Mouse (Mus musculus) limb, embryonic 11.5 days (tissue): ENCODE measurements at regions not wholly inside any gene's neighbourhood (a gene's known extent, or its start where the extent isn't known, plus 50 kb on each side); places are given as distances from the start of the nearest gene placed in this dataset.
A peak's percentile ranks its signal among the peaks of the same experiment; 100 is the strongest.

Source experiments
- ATAC-seq: fragments of 200-750 bp; cut with Nextera tagmentation; 2 replicates; pipeline ENCODE4 v1.8.0; 2017; ENCODE audit warnings: low read depth; ENCODE audit not compliant: insufficient number of reproducible peaks, low FRiP score, low TSS enrichment
- DNase-seq: peaks from one replicate; pipeline ENCODE4 v3.0.0-alpha.2; 2015; ENCODE audit warnings: low spot score
- H3K27ac ChIP-seq: fragments of 300-500 bp; sonication (generic); replicated peaks from 2 replicates; pipeline ENCODE4 v1.5.1; 2014; ENCODE audit warnings: low read depth, mild to moderate bottlenecking, low read length
- H3K27me3 ChIP-seq: fragments of 300-500 bp; sonication (generic); 2 replicates; pipeline ENCODE4 v1.6.1; 2014; ENCODE audit warnings: mild to moderate bottlenecking, low read length, mixed read lengths; ENCODE audit not compliant: control insufficient read depth, insufficient read depth
- H3K36me3 ChIP-seq: fragments of 300-500 bp; sonication (generic); 2 replicates; pipeline ENCODE4 v1.6.1; 2014; ENCODE audit warnings: mild to moderate bottlenecking, low read length, moderate library complexity, mixed read lengths; ENCODE audit not compliant: control insufficient read depth, insufficient read depth
- H3K4me1 ChIP-seq: fragments of 300-500 bp; sonication (generic); 2 replicates; pipeline ENCODE4 v1.6.1; 2014; ENCODE audit warnings: low read length, mixed read lengths; ENCODE audit not compliant: control insufficient read depth, insufficient read depth
- H3K4me2 ChIP-seq: fragments of 300-500 bp; sonication (generic); 2 replicates; pipeline ENCODE4 v1.6.1; 2014; ENCODE audit warnings: low read depth, mild to moderate bottlenecking, moderate library complexity; ENCODE audit not compliant: severe bottlenecking
- H3K4me3 ChIP-seq: fragments of 300-500 bp; sonication (generic); 2 replicates; pipeline ENCODE4 v1.5.1; 2014; ENCODE audit warnings: low read depth, low read length
- H3K9ac ChIP-seq: fragments of 300-500 bp; sonication (generic); 2 replicates; pipeline ENCODE4 v1.6.1; 2014; ENCODE audit warnings: mild to moderate bottlenecking, low read length
- H3K9me3 ChIP-seq: fragments of 300-500 bp; sonication (generic); 2 replicates; pipeline ENCODE4 v1.6.1; 2016; ENCODE audit warnings: low read length; ENCODE audit not compliant: control insufficient read depth
- WGBS: fragments of 180-500 bp; shearing (Covaris S2); extraction: QIAGEN DNeasy Blood & Tissue Kit; methylation state at CpG from one replicate; pipeline ENCODE4 v1.1.7; 2014; 5-methylcytosine and 5-hydroxymethylcytosine counted together

- no peak for ATAC-seq
- peak; percentile 25 for DNase-seq
- H3K4me3 ChIP-seq: no peak overlapping the region
- peak overlapping the region; percentile 29 for H3K4me2 ChIP-seq
- WGBS: 39% methylated on average over 17 of the region's 17 CpGs
- H3K36me3 ChIP-seq: no peaks in the 10 kb centered on the region
- H3K9ac ChIP-seq: no peak overlapping the region
- no peak overlapping the region for H3K27ac ChIP-seq
- no peaks in the 10 kb centered on the region for H3K27me3 ChIP-seq
- H3K9me3 ChIP-seq: no peaks in the 10 kb centered on the region
- H3K4me1 ChIP-seq: no peaks in the 10 kb centered on the region
Observed at GRCm38 (mm10) chrX:12857881-12858755, 96.2 kb upstream of the Med14 start.

- Histone ChIP-seq H3K36me3 (no peaks in the 10 kb centered on the region), H3K9ac (no peak overlapping the region), H3K4me3 (no peak overlapping the region), H3K4me1 (no peaks in the 10 kb centered on the region), H3K9me3 (no peaks in the 10 kb centered on the region), H3K4me2 (no peak overlapping the region), H3K27ac (no peak overlapping the region), H3K27me3 (no peaks in the 10 kb centered on the region)
- DNase-seq (no peak), ATAC-seq (no peak)
- WGBS: 64% methylated on average over 4 of the region's 4 CpGs
Observed at GRCm38 (mm10) chrX:12855425-12855824, 93.6 kb upstream of the Med14 start.

DNA sequence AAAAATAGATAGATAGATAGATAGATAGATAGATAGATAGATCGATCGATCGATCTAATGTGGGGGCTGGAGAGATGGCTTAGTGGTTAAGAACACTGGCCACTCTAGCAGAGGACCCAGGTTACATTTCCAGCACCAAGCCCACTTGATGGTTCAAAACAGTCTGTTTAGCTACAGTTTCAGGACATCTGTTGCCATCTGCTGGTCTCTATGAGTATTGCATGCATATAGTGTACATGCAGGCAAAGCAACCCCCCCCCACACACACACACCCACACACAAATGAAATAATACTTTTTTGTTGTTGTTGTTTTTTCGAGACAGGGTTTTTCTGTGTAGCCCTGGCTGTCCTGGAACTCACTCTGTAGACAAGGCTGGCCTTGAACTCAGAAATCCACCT lies 89.8 kb upstream of the Med14 start:
- no peak for ATAC-seq
- Histone ChIP-seq H3K27me3 (no peaks in the 10 kb centered on the region), H3K27ac (no peak overlapping the region), H3K4me2 (no peak overlapping the region), H3K4me1 (no peaks in the 10 kb centered on the region), H3K4me3 (no peak overlapping the region), H3K36me3 (no peaks in the 10 kb centered on the region), H3K9me3 (no peaks in the 10 kb centered on the region), H3K9ac (no peak overlapping the region)
- peak; percentile 21 for DNase-seq
- 69% methylated on average over 4 of the region's 4 CpGs for WGBS

DNA sequence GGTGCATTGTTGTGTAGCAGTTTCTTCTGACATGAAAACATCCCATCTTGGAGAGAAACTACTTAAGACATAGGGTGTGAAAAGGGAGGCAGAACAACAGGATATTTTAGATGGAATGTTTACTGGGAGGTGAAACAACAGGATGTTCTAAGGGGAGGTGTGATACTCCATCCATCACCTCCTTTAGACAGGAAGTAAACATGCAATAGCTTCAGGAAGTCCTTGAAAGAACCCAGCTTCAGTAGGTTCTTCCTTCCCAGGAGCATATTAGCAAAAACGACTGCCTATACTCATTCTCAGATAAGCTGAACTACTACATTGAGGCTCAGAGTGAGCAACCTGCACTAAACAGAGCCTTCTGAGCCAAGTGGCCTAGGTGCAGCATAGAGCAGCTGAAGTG lies 82.6 kb upstream of the Med14 start:
- no peak for DNase-seq
- Histone ChIP-seq H3K27me3 (no peaks in the 10 kb centered on the region), H3K9ac (no peak overlapping the region), H3K4me3 (no peak overlapping the region), H3K9me3 (no peaks in the 10 kb centered on the region), H3K4me2 (no peak overlapping the region), H3K27ac (no peak overlapping the region), H3K4me1 (no peaks in the 10 kb centered on the region), H3K36me3 (no peaks in the 10 kb centered on the region)
- 18% methylated on average over 1 of the region's 1 CpGs for WGBS
- no peak for ATAC-seq

DNA sequence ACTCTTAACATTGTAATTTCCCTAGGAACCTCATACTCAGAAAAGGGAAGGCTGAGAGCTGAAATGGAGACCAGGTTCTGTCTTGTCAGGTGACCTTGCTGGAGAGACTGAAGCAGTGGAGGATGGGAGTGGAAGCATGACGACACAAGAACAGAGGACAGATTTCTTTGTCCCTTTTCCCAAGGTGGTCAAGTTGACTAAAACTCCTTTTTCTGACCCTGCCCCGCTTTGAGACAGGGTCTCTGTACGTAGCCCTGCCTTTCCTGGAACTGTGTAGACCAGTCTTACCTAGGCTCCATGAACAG lies 79.1 kb upstream of the Med14 start:
- no peak overlapping the region for H3K4me3 ChIP-seq
- peak overlapping the region; percentile 34; the same call in 1 of the 2 replicates for H3K4me2 ChIP-seq
- H3K9me3 ChIP-seq: no peaks in the 10 kb centered on the region
- no peaks in the 10 kb centered on the region for H3K4me1 ChIP-seq
- no peaks in the 10 kb centered on the region for H3K36me3 ChIP-seq
- WGBS: 79% methylated on average over 3 of the region's 3 CpGs
- no peak overlapping the region for H3K9ac ChIP-seq
- H3K27ac ChIP-seq: no peak overlapping the region
- ATAC-seq (no peak), DNase-seq (no peak)
- no peaks in the 10 kb centered on the region for H3K27me3 ChIP-seq

DNA sequence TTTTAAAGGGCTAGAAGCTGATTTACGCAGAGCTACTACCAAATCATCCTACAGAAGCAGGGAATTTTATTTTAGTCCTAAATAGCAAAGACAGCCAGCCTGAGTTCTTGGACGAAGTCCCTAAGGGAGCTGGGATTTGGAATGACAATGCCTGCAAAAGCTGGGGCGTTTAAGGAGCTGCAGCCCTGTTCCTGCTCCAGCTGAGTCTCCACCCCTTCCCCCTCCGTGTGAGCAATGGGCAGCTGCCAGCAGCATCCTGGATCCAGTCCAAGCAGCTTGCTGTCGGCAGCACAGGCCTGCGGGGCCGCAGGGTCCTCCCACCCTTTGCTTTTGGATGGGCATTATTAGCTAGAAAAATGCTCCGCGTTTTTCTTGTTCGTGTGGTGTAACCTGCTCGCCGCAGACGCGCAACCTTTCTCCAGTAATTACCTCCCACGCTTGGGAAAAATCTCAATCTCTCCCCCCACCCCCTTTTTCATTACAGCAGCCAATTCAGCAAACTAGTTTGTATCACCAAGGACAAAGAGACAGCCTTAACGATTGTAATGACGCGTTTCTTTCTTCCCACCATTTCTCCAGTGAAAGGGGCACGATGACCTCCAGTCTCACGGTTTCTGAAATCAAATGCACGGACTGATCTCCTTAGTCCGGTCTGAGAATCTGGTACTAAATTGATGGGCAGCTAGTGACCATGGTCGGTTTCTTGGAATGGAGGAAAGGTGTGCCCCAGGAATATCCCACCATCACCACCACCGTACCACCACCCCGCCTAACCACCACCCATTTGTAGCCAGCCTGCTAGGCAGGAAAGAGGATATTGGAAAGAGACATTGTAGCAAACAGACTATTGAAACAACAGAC lies 78.5 kb upstream of the Med14 start:
- Histone ChIP-seq H3K9ac (peak overlapping the region; percentile 37; the same call in 1 of the 2 replicates), H3K4me1 (no peaks in the 10 kb centered on the region), H3K36me3 (no peaks in the 10 kb centered on the region), H3K4me3 (peak overlapping the region; percentile 16; the same call in 1 of the 2 replicates), H3K27me3 (no peaks in the 10 kb centered on the region), H3K4me2 (peak overlapping the region; percentile 34), H3K9me3 (no peaks in the 10 kb centered on the region), H3K27ac (no peak overlapping the region; the same call in 1 of the 2 replicates)
- DNase-seq (peak; percentile 70), ATAC-seq (peak; percentile 75)
- WGBS: 23% methylated on average over 25 of the region's 25 CpGs

- H3K27me3 ChIP-seq: no peaks in the 10 kb centered on the region
- no peaks in the 10 kb centered on the region for H3K4me1 ChIP-seq
- no peaks in the 10 kb centered on the region for H3K36me3 ChIP-seq
- H3K27ac ChIP-seq: no peak overlapping the region
- peak overlapping the region; percentile 16; the same call in 1 of the 2 replicates for H3K4me3 ChIP-seq
- H3K9ac ChIP-seq: peak overlapping the region; percentile 37; the same call in 1 of the 2 replicates
- ATAC-seq: no peak; the same call in 1 of the 2 replicates
- no peaks in the 10 kb centered on the region for H3K9me3 ChIP-seq
- peak; percentile 28 for DNase-seq
- WGBS: 27% methylated on average over 11 of the region's 11 CpGs
- H3K4me2 ChIP-seq: peak overlapping the region; percentile 34
Observed at GRCm38 (mm10) chrX:12839406-12840159, 77.7 kb upstream of the Med14 start.

DNA sequence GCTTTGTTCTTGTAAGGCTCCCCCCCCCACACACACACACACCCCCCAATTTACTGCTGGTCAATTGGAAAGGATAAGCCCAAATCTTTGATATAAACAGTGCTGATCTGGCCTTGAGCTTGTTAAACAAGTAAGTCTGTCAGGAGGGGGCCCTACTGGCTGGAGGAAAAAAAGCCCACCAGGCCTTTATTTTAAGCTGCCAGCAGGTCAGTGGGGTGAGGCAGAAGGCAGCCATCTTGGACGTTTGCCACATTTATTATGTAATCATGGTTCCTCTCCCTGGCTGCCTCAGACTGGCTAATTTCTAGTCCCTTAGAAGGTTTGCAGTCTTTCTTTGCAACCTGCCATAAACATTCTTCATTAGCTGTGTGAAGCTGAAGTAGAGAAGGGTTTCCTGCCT lies 75.9 kb upstream of the Med14 start:
- Histone ChIP-seq H3K27ac (no peak overlapping the region), H3K27me3 (no peaks in the 10 kb centered on the region), H3K36me3 (no peaks in the 10 kb centered on the region), H3K4me3 (no peak overlapping the region), H3K9ac (no peak overlapping the region), H3K9me3 (no peaks in the 10 kb centered on the region), H3K4me1 (no peaks in the 10 kb centered on the region), H3K4me2 (no peak overlapping the region)
- ATAC-seq: no peak
- 52% methylated on average over 1 of the region's 1 CpGs for WGBS
- DNase-seq: peak; percentile 20
